7 mouse cellular contexts compared by ENCODE assay signal in the genomic region with DNA sequence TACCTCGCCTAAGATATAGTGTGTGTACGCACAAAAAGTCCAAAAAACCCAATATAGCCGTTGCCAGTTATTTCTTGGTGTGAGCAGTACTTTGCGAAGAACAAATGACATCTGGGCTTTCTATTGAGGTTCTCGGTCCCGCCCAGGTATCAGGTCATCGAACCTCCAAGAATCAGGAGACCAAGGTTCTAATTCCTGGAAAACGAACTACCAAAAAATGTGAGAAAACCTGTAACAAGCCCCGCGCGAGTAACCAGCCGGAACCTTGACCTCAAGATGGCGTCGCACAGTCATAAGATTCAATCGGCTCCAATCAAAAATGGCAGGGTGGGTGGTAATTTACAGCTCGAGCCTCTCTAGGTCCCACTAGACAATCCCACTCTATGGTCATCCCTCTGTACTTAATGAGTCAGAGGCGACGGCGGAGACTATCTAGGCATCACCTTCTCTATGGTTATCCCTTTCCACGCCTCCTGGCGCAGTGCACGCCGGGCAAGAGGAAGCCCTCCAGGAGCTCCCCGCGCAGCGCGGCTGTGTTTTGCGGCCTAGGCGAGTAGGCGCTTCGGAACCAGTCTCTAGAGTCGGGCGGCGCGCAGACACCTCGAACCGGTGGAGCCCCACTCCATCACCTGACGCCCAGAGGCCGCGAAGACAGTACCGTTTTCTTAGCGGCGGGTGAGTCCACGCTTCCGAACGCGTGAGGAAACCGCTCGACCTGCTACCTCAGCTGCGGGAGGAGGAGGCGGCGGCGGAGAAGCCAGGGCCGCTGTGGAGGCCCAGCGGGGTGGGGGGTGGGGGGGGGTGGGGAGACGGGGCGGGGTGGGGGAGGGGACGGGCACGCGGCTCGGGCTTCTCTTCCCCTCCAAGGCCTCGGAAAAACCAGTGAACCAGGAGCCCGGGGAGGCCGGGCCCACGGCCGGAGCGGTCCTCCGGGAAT. TPM values are rescaled to one million over a fixed set of nuclear protein-coding genes. Genes with fewer than 3 reads are reported as not detected.
A peak's percentile ranks its signal among the peaks of the same experiment; 100 is the strongest.
DNase-seq lines count a peak whose midpoint lies in the region; ATAC-seq lines count a peak whose summit lies in the region.

No protein-coding gene starts in this region.

- H3K9ac ChIP-seq in embryonic facial prominence, embryonic 12.5 days, result peak overlapping the region; percentile 98
- peak overlapping the region; percentile 99 for H3K9ac ChIP-seq in limb, embryonic 11.5 days (ENCODE audit: low read length)
- H3K9ac ChIP-seq in midbrain, embryonic 14.5 days (replicated peaks; ENCODE audit: low read length), result peak overlapping the region; percentile 91

- H3K4me1 ChIP-seq in embryonic facial prominence, embryonic 12.5 days, result peaks cover 6% of the 10 kb centered on the region; the same call in 1 of the 2 replicates
- no peaks in the 10 kb centered on the region for H3K4me1 ChIP-seq in limb, embryonic 11.5 days (ENCODE audit: control insufficient read depth, insufficient read depth, low read length)
- H3K4me1 ChIP-seq in midbrain, embryonic 14.5 days (ENCODE audit: control insufficient read depth, insufficient read depth, low read length), result peaks cover 6% of the 10 kb centered on the region; the same call in 1 of the 2 replicates

- no peaks in the 10 kb centered on the region for H3K27me3 ChIP-seq in embryonic facial prominence, embryonic 12.5 days
- no peaks in the 10 kb centered on the region for H3K27me3 ChIP-seq in limb, embryonic 11.5 days (ENCODE audit: control insufficient read depth, insufficient read depth, low read length)
- no peaks in the 10 kb centered on the region for H3K27me3 ChIP-seq in midbrain, embryonic 14.5 days (ENCODE audit: control insufficient read depth, insufficient read depth, low read length)

- H3K36me3 ChIP-seq in embryonic facial prominence, embryonic 12.5 days, result peaks cover 13% of the 10 kb centered on the region
- H3K36me3 ChIP-seq in limb, embryonic 11.5 days (ENCODE audit: control insufficient read depth, insufficient read depth, low read length), result peaks cover 2% of the 10 kb centered on the region; the same call in 1 of the 2 replicates
- peaks cover 12% of the 10 kb centered on the region for H3K36me3 ChIP-seq in midbrain, embryonic 14.5 days (ENCODE audit: control insufficient read depth, insufficient read depth, low read length)

- peak; percentile 91 for DNase-seq in adrenal gland, postnatal 25 days
- peak; percentile 100 for DNase-seq in heart, adult 11 months
- DNase-seq in kidney, adult 18-20 months, result peak; percentile 97
- DNase-seq in limb, embryonic 11.5 days (ENCODE audit: low spot score), result peak; percentile 96
- DNase-seq in midbrain, embryonic 14.5 days, result peak; percentile 99
- peak; percentile 88 to 91 for DNase-seq in spleen, adult 18-20 months

- peak overlapping the region; percentile 92 for H3K4me3 ChIP-seq in embryonic facial prominence, embryonic 12.5 days
- H3K4me3 ChIP-seq in limb, embryonic 11.5 days (ENCODE audit: low read depth, low read length), result peak overlapping the region; percentile 97
- H3K4me3 ChIP-seq in midbrain, embryonic 14.5 days (replicated peaks; ENCODE audit: low read depth, low read length), result peak overlapping the region; percentile 78

- peak overlapping the region; percentile 93 for H3K27ac ChIP-seq in embryonic facial prominence, embryonic 12.5 days
- peak overlapping the region; percentile 95 for H3K27ac ChIP-seq in limb, embryonic 11.5 days (replicated peaks; ENCODE audit: low read depth, low read length)
- peak overlapping the region; percentile 95 for H3K27ac ChIP-seq in midbrain, embryonic 14.5 days (replicated peaks; ENCODE audit: low read depth, low read length)

- peak overlapping the region; percentile 62 for H3K4me2 ChIP-seq in embryonic facial prominence, embryonic 12.5 days (replicated peaks)
- H3K4me2 ChIP-seq in limb, embryonic 11.5 days (ENCODE audit: low read depth, severe bottlenecking), result peak overlapping the region; percentile 60
- peak overlapping the region; percentile 78 for H3K4me2 ChIP-seq in midbrain, embryonic 14.5 days (ENCODE audit: low read length)

- under 1% methylated on average over 56 of the region's 68 CpGs for WGBS in embryonic facial prominence, embryonic 12.5 days
- WGBS in limb, embryonic 11.5 days, result under 1% methylated on average over 63 of the region's 68 CpGs
- WGBS in midbrain, embryonic 14.5 days, result under 1% methylated on average over 53 of the region's 68 CpGs

- peak; percentile 100 for ATAC-seq in embryonic facial prominence, embryonic 12.5 days (ENCODE audit: insufficient number of reproducible peaks, insufficient read depth, low FRiP score, low TSS enrichment)
- ATAC-seq in limb, embryonic 11.5 days (ENCODE audit: insufficient number of reproducible peaks, low FRiP score, low TSS enrichment, low read depth), result peak; percentile 100
- peak; percentile 100 for ATAC-seq in midbrain, embryonic 14.5 days (ENCODE audit: low FRiP score, low TSS enrichment)

- H3K9me3 ChIP-seq in embryonic facial prominence, embryonic 12.5 days, result no peaks in the 10 kb centered on the region
- H3K9me3 ChIP-seq in limb, embryonic 11.5 days (ENCODE audit: control insufficient read depth, low read length), result no peaks in the 10 kb centered on the region
- no peaks in the 10 kb centered on the region for H3K9me3 ChIP-seq in midbrain, embryonic 14.5 days (ENCODE audit: control insufficient read depth, low read length)

RNA-seq across cellular contexts. Expression of gene Rbm25, which starts 1.0 kb away (rescaled TPM):
- total RNA-seq in adrenal gland, postnatal 25 days (2021), result 114 and 118 TPM in 2 replicates
- 304 and 305 TPM in 2 replicates for polyA plus RNA-seq in embryonic facial prominence, embryonic 12.5 days (2016; fragmentation: Nextera tagmentation; extraction: Ambion mirVana)
- 279 and 308 TPM in 2 replicates for polyA plus RNA-seq in limb, embryonic 11.5 days (2014; fragmentation: Nextera tagmentation; extraction: Ambion mirVana)
- 219 and 227 TPM in 2 replicates for polyA plus RNA-seq in midbrain, embryonic 14.5 days (2014; fragmentation: Nextera tagmentation; extraction: Ambion mirVana)

RNA-seq across cellular contexts. Expression of gene Zfyve1, which starts 35.0 kb away (rescaled TPM):
- total RNA-seq in adrenal gland, postnatal 25 days (2021), result 40.5 and 42.3 TPM in 2 replicates
- polyA plus RNA-seq in embryonic facial prominence, embryonic 12.5 days (2016; fragmentation: Nextera tagmentation; extraction: Ambion mirVana), result 27.0 and 31.6 TPM in 2 replicates
- polyA plus RNA-seq in limb, embryonic 11.5 days (2014; fragmentation: Nextera tagmentation; extraction: Ambion mirVana), result 16.2 and 19.0 TPM in 2 replicates
- polyA plus RNA-seq in midbrain, embryonic 14.5 days (2014; fragmentation: Nextera tagmentation; extraction: Ambion mirVana), result 25.8 and 27.5 TPM in 2 replicates

RNA-seq across cellular contexts. Expression of gene Psen1, which starts 55.9 kb away (rescaled TPM):
- 68.3 and 73.5 TPM in 2 replicates for total RNA-seq in adrenal gland, postnatal 25 days (2021)
- polyA plus RNA-seq in embryonic facial prominence, embryonic 12.5 days (2016; fragmentation: Nextera tagmentation; extraction: Ambion mirVana), result 59.5 and 64.2 TPM in 2 replicates
- polyA plus RNA-seq in limb, embryonic 11.5 days (2014; fragmentation: Nextera tagmentation; extraction: Ambion mirVana), result 68.0 and 71.2 TPM in 2 replicates
- 66.8 and 77.9 TPM in 2 replicates for polyA plus RNA-seq in midbrain, embryonic 14.5 days (2014; fragmentation: Nextera tagmentation; extraction: Ambion mirVana)

Comparison
In these comparisons a context has a peak if more than half of its experiments do, and no peak if none do; other contexts are left out.
1. Peak in every context shown above with its lines: DNase-seq, ATAC-seq, H3K4me3 ChIP-seq and H3K27ac ChIP-seq.